Mouse (Mus musculus) stomach, embryonic 14.5 days (tissue): ENCODE measurements around the gene Exosc2. TPM values are rescaled to one million over a fixed set of nuclear protein-coding genes. Genes with fewer than 3 reads are reported as not detected.

Experiments
- ATAC-seq: fragments of 200-750 bp; cut with Nextera tagmentation; 2 replicates; pipeline ENCODE4 v1.8.0; 2017; ENCODE audit warnings: low read depth, moderate TSS enrichment; ENCODE audit not compliant: insufficient number of reproducible peaks, insufficient read depth, low FRiP score
- H3K27ac ChIP-seq: fragments of 300-500 bp; sonication (generic); 2 replicates; pipeline ENCODE4 v1.5.1; 2014; ENCODE audit warnings: mild to moderate bottlenecking, low read length, moderate library complexity, mixed read lengths
- H3K27me3 ChIP-seq: fragments of 300-500 bp; sonication (generic); 2 replicates; pipeline ENCODE4 v1.6.1; 2014; ENCODE audit warnings: low read length, control low read depth, mixed read lengths; ENCODE audit not compliant: control insufficient read depth, insufficient read depth
- H3K36me3 ChIP-seq: fragments of 300-500 bp; sonication (generic); 2 replicates; pipeline ENCODE4 v1.6.1; 2014; ENCODE audit warnings: mild to moderate bottlenecking, control low read depth, low read length, moderate library complexity, mixed read lengths; ENCODE audit not compliant: control insufficient read depth, insufficient read depth
- H3K4me1 ChIP-seq: fragments of 300-500 bp; sonication (generic); 2 replicates; pipeline ENCODE4 v1.6.1; 2014; ENCODE audit warnings: low read length, control low read depth, mixed read lengths; ENCODE audit not compliant: control insufficient read depth, insufficient read depth
- H3K4me2 ChIP-seq: fragments of 300-500 bp; sonication (generic); replicated peaks from 2 replicates; pipeline ENCODE4 v1.6.1; 2014; ENCODE audit warnings: low read depth, low read length, control low read depth
- H3K4me3 ChIP-seq: fragments of 300-500 bp; sonication (generic); 2 replicates; pipeline ENCODE4 v1.5.1; 2014; ENCODE audit warnings: low read depth, low read length, control low read depth
- H3K9ac ChIP-seq: fragments of 300-500 bp; sonication (generic); replicated peaks from 2 replicates; pipeline ENCODE4 v1.6.1; 2014; ENCODE audit warnings: low read depth, mild to moderate bottlenecking, control low read depth, low read length, moderate library complexity, mixed read lengths
- H3K9me3 ChIP-seq: fragments of 300-500 bp; sonication (generic); 2 replicates; pipeline ENCODE4 v1.6.1; 2016; ENCODE audit warnings: low read depth, low read length, control low read depth; ENCODE audit not compliant: control insufficient read depth
- WGBS: fragments of 180-500 bp; shearing (Covaris S2); extraction: QIAGEN DNeasy Blood & Tissue Kit; methylation state at CpG from one replicate; pipeline ENCODE4 v1.1.7; 2014; 5-methylcytosine and 5-hydroxymethylcytosine counted together
- polyA plus RNA-seq: library from polyadenylated mRNA; unstranded; fragments of >200 nt; fragmentation: Nextera tagmentation; extraction: Ambion mirVana; gene quantifications from 2 replicates; pipeline ENCODE4 v1.2.1, GENCODE M21; 2014

The Exosc2 gene
- polyA plus RNA-seq: 54.2 and 57.8 TPM in 2 replicates

DNA sequence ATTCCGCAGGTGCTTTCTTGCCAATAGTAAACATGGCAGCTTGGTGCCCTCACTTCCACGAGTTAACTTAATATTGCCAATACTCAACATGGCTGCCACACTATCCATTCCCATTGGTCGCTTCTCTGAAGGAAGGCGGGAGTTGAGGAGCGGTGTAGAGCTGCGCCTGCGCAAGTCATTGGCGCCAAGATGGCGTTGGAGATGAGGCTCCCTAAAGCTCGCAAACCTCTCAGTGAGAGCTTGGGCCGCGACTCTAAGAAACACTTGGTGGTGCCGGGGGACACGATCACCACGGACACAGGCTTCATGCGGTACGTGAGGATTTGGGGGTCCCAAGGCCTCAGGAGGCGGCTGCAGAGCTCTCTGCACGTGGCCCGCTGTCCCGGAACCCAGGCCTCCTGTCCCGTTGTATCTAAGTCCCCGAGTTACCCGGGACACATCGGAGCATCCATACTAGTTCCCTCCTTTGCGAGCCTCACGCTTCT, at the start of gene Exosc2:
TSS of gene Exosc2 (plus strand) at position 165 of the 485 bp plus-strand sequence.
- Histone ChIP-seq H3K4me2 (peak within 1 kb of the TSS; percentile 47), H3K36me3 (peaks cover 26% of the 10 kb centered on the region)
- WGBS: under 1% methylated on average over 27 of the region's 27 CpGs

DNA sequence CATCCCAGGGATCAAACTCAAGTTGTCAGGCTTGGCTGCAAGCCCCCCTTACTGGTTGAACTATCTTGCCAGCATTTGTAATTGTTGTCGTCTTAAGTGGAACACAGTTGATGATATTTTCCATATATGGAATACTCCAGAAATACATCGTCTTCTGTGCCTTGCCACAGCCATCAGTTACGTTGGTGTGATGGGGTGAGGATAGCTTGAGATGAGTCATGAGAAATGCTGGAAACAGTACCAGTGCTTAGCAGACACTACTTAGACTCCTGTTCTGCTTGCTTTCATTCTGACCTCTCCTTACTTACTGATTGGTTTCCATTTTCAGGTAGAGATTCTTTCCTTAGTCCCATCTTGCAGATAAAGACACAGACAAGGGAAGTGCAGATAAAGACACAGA, 37.0 kb upstream of the Exosc2 start:
- Histone ChIP-seq H3K27me3 (peaks cover 58% of the 10 kb centered on the region), H3K4me2 (no peak overlapping the region), H3K9me3 (no peaks in the 10 kb centered on the region), H3K4me1 (peaks cover 6% of the 10 kb centered on the region), H3K4me3 (no peak overlapping the region), H3K36me3 (no peaks in the 10 kb centered on the region), H3K27ac (no peak overlapping the region), H3K9ac (no peak overlapping the region)
- no peak for ATAC-seq
- WGBS: 48% methylated on average over 3 of the region's 3 CpGs

More for the DNA sequence above, at the start of gene Exosc2:
- Histone ChIP-seq H3K9me3 (no peaks in the 10 kb centered on the region), H3K27me3 (no peaks in the 10 kb centered on the region), H3K27ac (peak within 1 kb of the TSS; percentile 68; the same call in 1 of the 2 replicates), H3K4me3 (peak within 1 kb of the TSS; percentile 58), H3K4me1 (no peaks in the 10 kb centered on the region), H3K9ac (peak within 1 kb of the TSS; percentile 62)
- peak; percentile 96 for ATAC-seq

DNA sequence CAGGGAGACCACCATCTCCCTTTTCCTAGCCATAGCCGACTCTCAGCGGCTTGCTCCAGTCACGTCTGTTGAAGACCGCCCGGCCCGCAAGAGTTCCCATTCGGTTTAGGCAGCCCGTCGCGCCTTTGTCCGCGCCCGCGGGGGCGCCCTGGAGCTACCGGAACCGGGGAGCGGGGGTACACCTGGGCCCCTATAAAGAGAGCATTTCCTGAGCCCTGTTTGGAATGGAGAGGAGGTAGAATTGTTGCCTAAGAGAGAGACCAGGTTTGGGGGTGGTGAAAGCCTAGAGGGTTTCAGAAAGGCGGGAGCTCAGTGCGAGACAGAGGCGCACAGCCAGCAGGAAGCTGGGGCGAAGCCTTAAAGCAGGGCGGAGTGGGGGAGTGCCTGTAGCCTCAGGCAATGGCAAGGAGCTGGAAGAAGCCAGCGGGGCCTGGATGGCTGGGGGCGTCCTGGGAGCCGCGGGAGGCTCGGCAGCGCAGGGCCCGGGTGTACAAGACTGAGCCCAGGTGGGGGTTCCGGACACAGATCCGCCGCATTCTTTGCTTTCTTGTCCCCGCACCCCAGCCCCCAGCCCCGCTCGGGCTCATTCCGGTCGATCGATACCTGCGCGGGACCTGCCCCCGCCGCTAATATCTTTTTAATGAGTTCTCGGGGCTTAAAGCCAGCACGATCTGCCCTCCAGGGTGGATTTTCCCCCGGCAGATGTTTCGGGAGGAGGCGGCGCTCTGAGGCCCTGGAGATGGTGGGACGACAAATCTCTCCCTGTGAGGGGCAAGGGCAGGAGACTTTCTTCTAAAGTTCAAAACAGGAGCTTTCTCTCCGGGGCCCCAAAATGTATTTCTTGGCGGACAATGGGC, 35.0 kb upstream of the Exosc2 start:
- Histone ChIP-seq H3K27ac (no peak overlapping the region), H3K9me3 (no peaks in the 10 kb centered on the region), H3K4me3 (peak overlapping the region; percentile 18), H3K4me1 (peaks cover 6% of the 10 kb centered on the region), H3K36me3 (no peaks in the 10 kb centered on the region), H3K9ac (no peak overlapping the region), H3K27me3 (peaks cover 72% of the 10 kb centered on the region), H3K4me2 (peak overlapping the region; percentile 19; the same call in 1 of the 2 replicates)
- ATAC-seq: no peak
- WGBS: under 1% methylated on average over 45 of the region's 52 CpGs

DNA sequence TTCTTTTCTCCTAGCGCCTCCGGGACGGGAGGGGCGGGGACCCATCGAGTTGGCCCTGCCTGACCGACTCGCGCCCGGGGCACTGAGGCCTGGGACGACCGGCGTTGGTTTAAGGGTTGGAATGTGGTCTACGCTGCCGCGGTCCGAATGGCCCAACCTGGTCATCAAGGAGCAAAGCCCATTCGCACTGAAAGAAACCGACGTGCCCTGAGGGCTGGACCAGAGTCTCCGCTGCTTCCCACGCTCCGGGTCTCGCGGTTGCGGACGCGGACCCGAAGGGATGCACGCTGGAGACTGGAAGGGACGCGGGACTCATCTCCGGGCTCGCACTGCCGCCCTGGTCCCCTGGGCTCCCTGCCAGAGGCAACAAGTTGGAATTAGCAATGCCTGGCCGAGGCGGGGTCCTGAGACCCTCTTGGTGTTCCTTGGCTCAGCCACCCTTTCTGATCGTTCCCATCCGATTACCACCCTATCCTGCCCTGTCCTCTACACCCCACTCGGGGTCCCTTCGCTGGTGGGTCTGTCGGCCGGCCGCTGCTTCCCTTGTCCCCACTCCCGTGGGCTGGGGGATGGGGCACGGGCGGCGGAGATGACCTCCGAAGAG, 34.3 kb upstream of the Exosc2 start:
- peaks cover 6% of the 10 kb centered on the region for H3K4me1 ChIP-seq
- no peaks in the 10 kb centered on the region for H3K9me3 ChIP-seq
- H3K4me2 ChIP-seq: peak overlapping the region; percentile 19
- no peak overlapping the region for H3K9ac ChIP-seq
- H3K4me3 ChIP-seq: peak overlapping the region; percentile 18
- H3K27ac ChIP-seq: no peak overlapping the region
- WGBS: 2% methylated on average over 48 of the region's 48 CpGs
- no peaks in the 10 kb centered on the region for H3K36me3 ChIP-seq
- H3K27me3 ChIP-seq: peaks cover 78% of the 10 kb centered on the region
- ATAC-seq: no peak

DNA sequence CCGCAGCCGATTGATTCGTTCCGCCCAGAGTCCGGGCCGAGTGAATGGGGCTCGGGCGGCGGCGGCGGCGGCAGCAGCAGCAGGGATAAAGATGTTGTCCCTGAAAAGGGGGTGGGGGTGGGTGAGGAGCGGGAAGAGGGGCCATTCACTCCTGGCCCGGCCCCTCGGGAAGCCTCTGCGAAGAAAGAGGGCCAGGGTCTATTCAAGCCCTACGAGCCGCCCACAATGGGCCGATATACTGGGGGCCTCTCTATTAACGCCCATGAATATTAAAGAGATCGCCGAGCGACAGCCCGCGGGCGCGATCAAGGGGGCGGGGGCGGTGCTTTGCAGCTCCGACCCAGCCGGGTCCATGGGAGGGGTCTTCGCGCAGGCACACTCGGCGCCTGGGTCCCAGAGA, 33.8 kb upstream of the Exosc2 start:
- H3K27me3 ChIP-seq: peaks cover 82% of the 10 kb centered on the region
- no peak overlapping the region for H3K27ac ChIP-seq
- H3K9ac ChIP-seq: no peak overlapping the region
- no peak for ATAC-seq
- no peaks in the 10 kb centered on the region for H3K9me3 ChIP-seq
- H3K4me3 ChIP-seq: peak overlapping the region; percentile 18; the same call in 1 of the 2 replicates
- no peaks in the 10 kb centered on the region for H3K36me3 ChIP-seq
- H3K4me1 ChIP-seq: peaks cover 6% of the 10 kb centered on the region
- WGBS: under 1% methylated on average over 35 of the region's 35 CpGs
- 0 out of 2 replicates have a peak overlapping the region, but pooled peaks have one; percentile 5 for H3K4me2 ChIP-seq

DNA sequence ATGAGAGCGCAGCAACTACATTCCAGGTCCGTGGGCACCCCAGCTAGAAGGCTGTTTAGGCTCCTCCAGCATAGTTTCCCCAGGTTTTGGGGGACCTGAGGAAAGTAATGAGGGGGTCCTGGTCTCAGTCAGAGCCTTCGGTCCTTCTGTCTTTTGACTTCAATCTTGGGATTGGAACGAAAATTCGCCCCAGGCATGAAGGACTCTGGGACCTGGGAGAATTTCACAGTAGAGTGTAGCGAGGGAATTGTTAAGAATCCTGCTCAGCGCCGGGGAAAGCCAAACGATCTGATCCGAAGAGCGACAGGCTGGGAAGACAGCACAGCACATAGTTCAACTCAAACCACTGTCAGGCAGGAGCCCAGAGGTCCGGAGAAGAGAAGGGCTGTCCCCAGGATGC, 33.2 kb upstream of the Exosc2 start:
- Histone ChIP-seq H3K4me3 (0 out of 2 replicates have a peak overlapping the region, but pooled peaks have one; percentile 18), H3K27me3 (peaks cover 88% of the 10 kb centered on the region), H3K36me3 (no peaks in the 10 kb centered on the region), H3K27ac (no peak overlapping the region), H3K4me1 (peaks cover 6% of the 10 kb centered on the region), H3K9me3 (no peaks in the 10 kb centered on the region), H3K4me2 (no peak overlapping the region), H3K9ac (no peak overlapping the region)
- WGBS: 3% methylated on average over 12 of the region's 12 CpGs
- ATAC-seq: no peak

- no peak overlapping the region for H3K4me3 ChIP-seq
- no peak overlapping the region for H3K4me2 ChIP-seq
- no peak overlapping the region for H3K9ac ChIP-seq
- ATAC-seq: no peak
- peaks cover 88% of the 10 kb centered on the region for H3K27me3 ChIP-seq
- no peak overlapping the region for H3K27ac ChIP-seq
- H3K9me3 ChIP-seq: no peaks in the 10 kb centered on the region
- no peaks in the 10 kb centered on the region for H3K36me3 ChIP-seq
- peaks cover 6% of the 10 kb centered on the region for H3K4me1 ChIP-seq
- WGBS: under 1% methylated on average over 22 of the region's 22 CpGs
These were observed 32.7 kb upstream of the Exosc2 start for GRCm38 (mm10) chr2:31637807-31638206.

GRCm38 (mm10) chr2:31638581-31639465, 31.7 kb upstream of the Exosc2 start:
- no peak overlapping the region for H3K4me2 ChIP-seq

More at GRCm38 (mm10) chr2:31638581-31639465, 31.7 kb upstream of the Exosc2 start:
- Histone ChIP-seq H3K4me3 (no peak overlapping the region), H3K27me3 (peaks cover 89% of the 10 kb centered on the region), H3K4me1 (peaks cover 6% of the 10 kb centered on the region), H3K9me3 (no peaks in the 10 kb centered on the region), H3K36me3 (no peaks in the 10 kb centered on the region), H3K27ac (no peak overlapping the region), H3K9ac (no peak overlapping the region)
- WGBS: 1% methylated on average over 33 of the region's 34 CpGs
- no peak for ATAC-seq
